Mouse (Mus musculus) limb, embryonic 13.5 days (tissue): ENCODE measurements around the gene Dusp27. TPM values are rescaled to one million over a fixed set of nuclear protein-coding genes. Genes with fewer than 3 reads are reported as not detected.

Experiments
- ATAC-seq: fragments of 200-750 bp; cut with Nextera tagmentation; 2 replicates; pipeline ENCODE4 v1.8.0; 2017; ENCODE audit warnings: low read depth, moderate number of reproducible peaks, moderate TSS enrichment; ENCODE audit not compliant: low FRiP score
- H3K27ac ChIP-seq: fragments of 300-500 bp; sonication (generic); 2 replicates; pipeline ENCODE4 v1.5.1; 2015; ENCODE audit warnings: inconsistent platforms, mild to moderate bottlenecking, moderate library complexity
- H3K27me3 ChIP-seq: fragments of 300-500 bp; sonication (generic); 2 replicates; pipeline ENCODE4 v1.6.1; 2015; ENCODE audit warnings: mild to moderate bottlenecking, inconsistent platforms
- H3K36me3 ChIP-seq: fragments of 300-500 bp; sonication (generic); 2 replicates; pipeline ENCODE4 v1.6.1; 2015; ENCODE audit warnings: inconsistent platforms, mild to moderate bottlenecking, moderate library complexity
- H3K4me1 ChIP-seq: fragments of 300-500 bp; sonication (generic); 2 replicates; pipeline ENCODE4 v1.6.1; 2015; ENCODE audit warnings: inconsistent platforms
- H3K4me2 ChIP-seq: fragments of 300-500 bp; sonication (generic); replicated peaks from 2 replicates; pipeline ENCODE4 v1.6.1; 2015; ENCODE audit warnings: inconsistent platforms, mild to moderate bottlenecking, moderate library complexity
- H3K4me3 ChIP-seq: fragments of 300-500 bp; sonication (generic); 2 replicates; pipeline ENCODE4 v1.5.1; 2015; ENCODE audit warnings: moderate library complexity, mild to moderate bottlenecking, inconsistent platforms
- H3K9ac ChIP-seq: fragments of 300-500 bp; sonication (generic); 2 replicates; pipeline ENCODE4 v1.6.1; 2015; ENCODE audit warnings: mild to moderate bottlenecking, inconsistent platforms
- H3K9me3 ChIP-seq: fragments of 300-500 bp; sonication (generic); 2 replicates; pipeline ENCODE4 v1.6.1; 2016; ENCODE audit warnings: inconsistent platforms
- WGBS: fragments of 180-500 bp; shearing (Covaris S2); methylation state at CpG from one replicate; pipeline ENCODE4 v1.1.7; 2015; 5-methylcytosine and 5-hydroxymethylcytosine counted together
- polyA plus RNA-seq: library from polyadenylated mRNA; unstranded; fragments of >200 nt; fragmentation: Nextera tagmentation; extraction: Ambion mirVana; gene quantifications from 2 replicates; pipeline ENCODE4 v1.2.1, GENCODE M21; 2015

The Dusp27 gene
- polyA plus RNA-seq, 1 experiment from 2014 or later: 6.4 TPM

DNA sequence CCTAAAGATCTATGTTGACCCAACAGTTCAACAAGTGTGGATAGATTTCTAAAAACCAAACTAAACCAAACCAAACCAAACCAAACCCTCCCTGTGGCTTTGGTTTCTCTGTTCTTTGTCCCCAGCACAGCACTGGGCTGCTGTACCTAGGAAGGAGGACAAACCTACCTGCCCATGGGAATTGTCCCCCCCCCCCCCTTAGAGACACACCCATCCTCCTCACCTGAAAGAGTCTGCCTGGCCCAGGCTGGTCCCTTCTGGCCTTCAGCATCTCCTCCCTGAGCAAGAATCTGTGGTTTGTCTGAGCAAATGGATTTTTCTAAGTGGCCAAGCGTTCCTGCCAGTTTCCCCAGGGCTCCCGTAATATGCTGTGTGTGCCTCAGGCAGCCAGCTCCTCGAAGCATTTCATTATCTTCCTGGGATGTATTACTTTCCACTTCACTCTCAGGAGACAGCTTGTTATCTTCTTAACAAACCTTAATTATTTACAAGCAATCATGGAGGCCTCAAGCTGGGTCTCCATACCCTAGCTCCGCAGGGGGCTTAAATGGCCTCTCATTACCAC, 12.0 kb upstream of the Dusp27 start:
- Histone ChIP-seq H3K4me3 (no peak overlapping the region), H3K4me1 (peaks cover 4% of the 10 kb centered on the region; the same call in 1 of the 2 replicates), H3K27ac (no peak overlapping the region), H3K4me2 (no peak overlapping the region), H3K27me3 (no peaks in the 10 kb centered on the region), H3K36me3 (no peaks in the 10 kb centered on the region), H3K9ac (no peak overlapping the region), H3K9me3 (no peaks in the 10 kb centered on the region)
- no peak for ATAC-seq
- WGBS: 41% methylated on average over 4 of the region's 4 CpGs

DNA sequence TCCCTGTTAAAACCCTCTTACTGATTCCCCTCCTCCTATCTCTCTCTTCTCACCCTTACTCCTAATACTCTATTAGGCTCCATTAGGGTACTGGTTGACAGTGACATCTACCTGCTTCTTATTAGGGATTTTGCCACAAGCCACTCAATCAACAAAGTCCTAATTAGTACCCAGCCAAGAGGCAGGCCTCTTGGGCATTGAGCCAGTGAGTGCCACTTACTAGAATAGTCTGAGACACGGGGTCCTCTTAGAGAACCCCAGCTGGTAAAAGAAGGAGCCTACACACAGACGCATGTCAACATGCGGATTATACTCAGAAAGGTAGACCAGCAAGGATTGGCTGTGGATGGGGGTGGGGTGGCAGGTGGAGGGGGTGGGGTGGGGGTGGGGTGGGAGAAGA, 11.4 kb upstream of the Dusp27 start:
- Histone ChIP-seq H3K4me2 (no peak overlapping the region), H3K4me1 (peaks cover 4% of the 10 kb centered on the region; the same call in 1 of the 2 replicates), H3K9me3 (no peaks in the 10 kb centered on the region), H3K9ac (no peak overlapping the region), H3K27me3 (no peaks in the 10 kb centered on the region), H3K36me3 (no peaks in the 10 kb centered on the region), H3K27ac (no peak overlapping the region), H3K4me3 (no peak overlapping the region)
- no peak for ATAC-seq
- WGBS: 81% methylated on average over 3 of the region's 3 CpGs

DNA sequence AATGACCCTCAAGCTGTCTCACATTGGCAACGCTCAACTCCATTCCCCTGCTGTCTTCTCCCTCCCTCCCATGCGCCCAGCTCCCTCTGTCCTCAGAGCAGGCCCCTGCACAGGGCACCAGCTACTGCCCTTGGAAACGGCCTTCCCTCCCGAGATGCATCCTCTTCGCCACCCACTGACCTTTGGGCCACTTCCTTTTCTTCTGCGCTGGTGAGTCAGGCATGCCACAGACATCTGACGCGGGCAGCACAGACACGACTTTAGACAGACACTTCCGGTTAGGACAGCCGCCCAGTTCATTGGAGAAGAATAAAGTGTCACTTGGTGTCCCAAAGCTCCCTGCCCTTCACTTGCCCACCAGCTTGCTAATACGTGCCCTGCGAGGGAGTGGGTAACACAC, 10.4 kb upstream of the Dusp27 start:
- no peak for ATAC-seq
- H3K4me3 ChIP-seq: no peak overlapping the region
- H3K9me3 ChIP-seq: no peaks in the 10 kb centered on the region
- no peaks in the 10 kb centered on the region for H3K27me3 ChIP-seq
- H3K36me3 ChIP-seq: no peaks in the 10 kb centered on the region
- H3K9ac ChIP-seq: no peak overlapping the region
- no peak overlapping the region for H3K4me2 ChIP-seq
- H3K4me1 ChIP-seq: peaks cover 4% of the 10 kb centered on the region; the same call in 1 of the 2 replicates
- H3K27ac ChIP-seq: no peak overlapping the region
- WGBS: 69% methylated on average over 13 of the region's 13 CpGs

DNA sequence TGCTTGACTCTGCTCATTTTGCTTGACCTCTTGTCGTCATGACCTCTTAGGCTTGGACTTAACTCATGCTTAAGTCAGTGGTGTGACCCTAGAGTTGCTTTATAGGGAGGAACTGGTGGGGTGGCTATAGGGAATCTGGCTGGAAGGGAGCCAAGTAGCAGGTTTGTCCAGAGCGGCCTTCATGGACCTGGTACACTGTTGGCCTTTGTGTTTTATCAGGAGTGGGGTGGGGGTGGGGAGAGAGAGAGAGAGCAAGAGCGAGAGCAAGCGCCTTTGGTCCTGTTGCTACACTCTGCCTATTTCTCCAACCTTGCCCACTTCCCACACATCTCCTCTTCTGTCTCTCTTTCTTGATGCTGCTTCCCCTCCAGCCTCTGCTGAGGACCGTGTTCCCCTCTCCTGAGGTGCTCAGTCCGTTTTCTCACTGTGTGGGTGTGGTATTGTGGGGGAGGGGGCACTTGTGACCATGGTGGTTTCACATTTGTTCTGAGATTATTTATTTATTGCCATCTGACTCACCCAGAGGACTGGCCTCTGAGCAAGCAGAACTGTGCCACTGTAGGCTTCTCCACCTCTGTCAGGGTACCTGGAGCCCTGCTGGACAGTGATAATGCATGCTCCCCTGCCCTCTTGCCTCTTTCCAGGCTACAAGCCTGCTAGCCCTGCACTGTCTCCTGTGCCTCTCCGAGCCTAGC, 9.7 kb upstream of the Dusp27 start:
- Histone ChIP-seq H3K36me3 (no peaks in the 10 kb centered on the region), H3K4me1 (peaks cover 6% of the 10 kb centered on the region), H3K27me3 (no peaks in the 10 kb centered on the region), H3K9me3 (no peaks in the 10 kb centered on the region), H3K9ac (no peak overlapping the region), H3K4me3 (no peak overlapping the region), H3K4me2 (no peak overlapping the region), H3K27ac (no peak overlapping the region)
- ATAC-seq: no peak
- 72% methylated on average over 7 of the region's 7 CpGs for WGBS

- ATAC-seq: no peak
- no peak overlapping the region for H3K4me2 ChIP-seq
- no peak overlapping the region for H3K27ac ChIP-seq
- H3K36me3 ChIP-seq: no peaks in the 10 kb centered on the region
- H3K4me1 ChIP-seq: peaks cover 26% of the 10 kb centered on the region
- H3K9ac ChIP-seq: no peak overlapping the region
- H3K27me3 ChIP-seq: no peaks in the 10 kb centered on the region
- H3K9me3 ChIP-seq: no peaks in the 10 kb centered on the region
- WGBS: 49% methylated on average over 5 of the region's 5 CpGs
- H3K4me3 ChIP-seq: no peak overlapping the region
These were observed 7.5 kb upstream of the Dusp27 start for GRCm38 (mm10) chr1:166135091-166135740.

- H3K4me1 ChIP-seq: peaks cover 34% of the 10 kb centered on the region
- ATAC-seq: no peak
- no peaks in the 10 kb centered on the region for H3K27me3 ChIP-seq
- no peaks in the 10 kb centered on the region for H3K36me3 ChIP-seq
- no peaks in the 10 kb centered on the region for H3K9me3 ChIP-seq
- H3K4me3 ChIP-seq: no peak overlapping the region
- no peak overlapping the region for H3K9ac ChIP-seq
- WGBS: 46% methylated on average over 4 of the region's 4 CpGs
- no peak overlapping the region for H3K4me2 ChIP-seq
- H3K27ac ChIP-seq: no peak overlapping the region
These were observed 4.6 kb upstream of the Dusp27 start for GRCm38 (mm10) chr1:166132367-166132766.

GRCm38 (mm10) chr1:166130224-166130860, 2.6 kb upstream of the Dusp27 start, which contains the start of gene Gpa33:
Gpa33 (plus strand) TSS chr1:166130238.
- no peak within 1 kb of the TSS for H3K4me2 ChIP-seq
- no peaks in the 10 kb centered on the region for H3K36me3 ChIP-seq
- 77% methylated on average over 5 of the region's 5 CpGs for WGBS
- H3K9ac ChIP-seq: no peak within 1 kb of the TSS
- no peak for ATAC-seq
- no peak within 1 kb of the TSS for H3K4me3 ChIP-seq
- no peaks in the 10 kb centered on the region for H3K9me3 ChIP-seq
- H3K27ac ChIP-seq: no peak within 1 kb of the TSS
- H3K27me3 ChIP-seq: no peaks in the 10 kb centered on the region
- peaks cover 41% of the 10 kb centered on the region for H3K4me1 ChIP-seq

GRCm38 (mm10) chr1:166128551-166128950, 829 bp upstream of the Dusp27 start:
- H3K4me3 ChIP-seq: no peak overlapping the region
- no peaks in the 10 kb centered on the region for H3K36me3 ChIP-seq
- no peak overlapping the region for H3K9ac ChIP-seq
- ATAC-seq: no peak
- 86% methylated on average over 5 of the region's 5 CpGs for WGBS
- H3K9me3 ChIP-seq: no peaks in the 10 kb centered on the region
- H3K4me1 ChIP-seq: peaks cover 41% of the 10 kb centered on the region
- no peak overlapping the region; the same call in 1 of the 2 replicates for H3K4me2 ChIP-seq
- no peak overlapping the region for H3K27ac ChIP-seq
- H3K27me3 ChIP-seq: no peaks in the 10 kb centered on the region

GRCm38 (mm10) chr1:166126795-166127194, 927 bp downstream of the Dusp27 start:
- H3K9me3 ChIP-seq: no peaks in the 10 kb centered on the region
- no peaks in the 10 kb centered on the region for H3K36me3 ChIP-seq
- H3K27me3 ChIP-seq: no peaks in the 10 kb centered on the region
- H3K4me1 ChIP-seq: peaks cover 33% of the 10 kb centered on the region
- ATAC-seq: no peak
- 51% methylated on average over 9 of the region's 9 CpGs for WGBS
- peak overlapping the region; percentile 44 for H3K4me2 ChIP-seq
- H3K27ac ChIP-seq: no peak overlapping the region
- H3K4me3 ChIP-seq: peak overlapping the region; percentile 20
- H3K9ac ChIP-seq: no peak overlapping the region

DNA sequence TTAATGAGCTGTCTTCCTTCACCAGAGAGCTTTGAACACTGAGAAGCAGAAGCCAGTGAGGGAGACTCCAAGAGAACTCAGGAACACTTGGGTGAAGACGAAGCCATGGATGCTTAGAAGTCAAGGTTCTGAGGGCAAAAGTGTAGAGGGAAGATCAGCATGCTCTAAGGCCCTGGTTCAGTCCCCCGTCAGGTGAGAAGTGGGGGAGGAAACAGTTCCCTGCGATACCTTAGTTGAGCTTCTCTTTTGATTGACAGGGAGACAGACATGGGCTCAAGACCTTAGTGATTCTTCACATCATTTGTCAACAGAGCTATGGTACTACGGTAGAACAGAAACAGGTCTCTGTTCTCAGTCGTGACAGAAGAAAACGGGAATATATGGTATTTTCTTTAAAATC, 1.4 kb downstream of the Dusp27 start:
- Histone ChIP-seq H3K9me3 (no peaks in the 10 kb centered on the region), H3K4me1 (peaks cover 28% of the 10 kb centered on the region), H3K4me3 (no peak overlapping the region), H3K27me3 (no peaks in the 10 kb centered on the region), H3K36me3 (no peaks in the 10 kb centered on the region), H3K9ac (no peak overlapping the region), H3K4me2 (no peak overlapping the region), H3K27ac (no peak overlapping the region)
- no peak for ATAC-seq
- 91% methylated on average over 6 of the region's 6 CpGs for WGBS

- 68% methylated on average over 8 of the region's 8 CpGs for WGBS
- no peaks in the 10 kb centered on the region for H3K27me3 ChIP-seq
- H3K9ac ChIP-seq: no peak overlapping the region
- H3K4me1 ChIP-seq: peaks cover 19% of the 10 kb centered on the region
- ATAC-seq: no peak
- no peaks in the 10 kb centered on the region for H3K9me3 ChIP-seq
- H3K4me3 ChIP-seq: no peak overlapping the region
- no peak overlapping the region for H3K27ac ChIP-seq
- no peaks in the 10 kb centered on the region for H3K36me3 ChIP-seq
- no peak overlapping the region for H3K4me2 ChIP-seq
These were observed 2.7 kb downstream of the Dusp27 start for GRCm38 (mm10) chr1:166124932-166125593.

DNA sequence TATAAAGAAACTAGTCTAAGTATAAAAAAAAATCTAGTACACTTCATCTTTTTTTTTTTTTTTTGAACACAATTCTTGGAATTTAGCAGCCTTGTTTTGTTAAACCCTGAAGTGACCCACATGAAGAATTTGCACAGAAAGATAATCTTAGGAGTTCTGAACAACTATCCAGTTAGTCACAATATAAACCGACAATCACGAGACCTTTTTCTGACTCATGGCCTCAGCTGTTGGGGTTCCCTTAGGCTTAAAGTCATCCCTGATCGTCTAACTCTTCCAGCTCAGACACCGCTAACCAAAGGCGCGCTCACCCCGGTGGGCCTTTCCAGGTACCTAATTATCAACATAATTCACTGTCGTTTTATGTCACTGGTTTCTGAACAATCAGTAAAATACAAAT, 4.0 kb downstream of the Dusp27 start:
- no peak overlapping the region for H3K4me3 ChIP-seq
- no peaks in the 10 kb centered on the region for H3K36me3 ChIP-seq
- no peak overlapping the region for H3K27ac ChIP-seq
- no peak for ATAC-seq
- H3K9me3 ChIP-seq: no peaks in the 10 kb centered on the region
- H3K4me2 ChIP-seq: no peak overlapping the region
- no peaks in the 10 kb centered on the region for H3K27me3 ChIP-seq
- no peak overlapping the region for H3K9ac ChIP-seq
- WGBS: 89% methylated on average over 8 of the region's 8 CpGs
- peaks cover 22% of the 10 kb centered on the region for H3K4me1 ChIP-seq
